Mouse (Mus musculus) cerebellum, adult 2 months (tissue): ENCODE data around the gene Nat8f1.

Source experiments
- CTCF ChIP-seq: fragments of 200-500 bp; IDR thresholded peaks from 2 replicates; pipeline ENCODE4 v1.5.1; 2011; ENCODE audit warnings: low read depth, mild to moderate bottlenecking, control low read depth, low read length, moderate library complexity, borderline replicate concordance; ENCODE audit not compliant: insufficient read depth
- POLR2A ChIP-seq: fragments of 200-500 bp; IDR thresholded peaks from 2 replicates; pipeline ENCODE4 v1.6.1; 2011; ENCODE audit warnings: low read length, control low read depth, borderline replicate concordance; ENCODE audit not compliant: insufficient read depth

DNA sequence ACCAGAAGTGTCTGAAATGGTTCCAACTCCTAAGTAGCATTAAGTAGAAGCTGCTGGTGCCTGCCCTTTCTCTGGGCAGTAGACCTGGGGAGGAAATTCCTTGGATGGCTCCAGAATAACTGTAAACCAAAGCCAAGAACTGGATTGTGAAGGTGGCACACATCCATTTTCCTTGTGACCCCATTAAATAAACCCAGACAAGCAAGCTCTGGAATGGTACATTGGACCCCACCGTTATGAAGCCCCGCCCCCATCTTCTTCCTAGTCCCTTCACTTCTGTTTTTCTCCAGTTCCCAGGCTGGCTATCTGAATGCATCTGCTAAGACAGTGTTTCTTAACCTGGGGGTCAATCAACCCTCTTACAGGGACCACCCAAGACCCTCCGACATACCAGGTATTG, 3.9 kb downstream of the Nat8f1 start, which contains the start of gene Tprkb:
- TF ChIP-seq CTCF (no peak), POLR2A (no peak)
